9 mouse cellular contexts compared by ENCODE assay signal in genomic region chr9:118737601-118738137, GRCm38 (mm10).
DNase-seq lines count a peak whose midpoint lies in the region; ATAC-seq lines count a peak whose summit lies in the region.
"Had no signal": no experiment of that assay in that cellular context is flagged by ENCODE, and none has a peak within 500 bp of the region (broad histone marks: within the 10 kb centered on the region; RNA-seq: fewer than 3 reads in every experiment).

No protein-coding gene starts in this region.

- H3K4me3 ChIP-seq in midbrain, embryonic 10.5 days: no peak overlapping the region
- H3K4me3 ChIP-seq in forebrain, embryonic 13.5 days: no peak overlapping the region

- ATAC-seq in forebrain, embryonic 13.5 days: no peak

- H3K36me3 ChIP-seq in midbrain, embryonic 10.5 days: no peaks in the 10 kb centered on the region
- H3K36me3 ChIP-seq in forebrain, embryonic 13.5 days (ENCODE audit: poor library complexity, severe bottlenecking): no peaks in the 10 kb centered on the region

- H3K4me1 ChIP-seq in midbrain, embryonic 10.5 days: peaks cover 7% of the 10 kb centered on the region; the same call in 1 of the 2 replicates
- H3K4me1 ChIP-seq in forebrain, embryonic 13.5 days: no peaks in the 10 kb centered on the region

- WGBS in midbrain, embryonic 10.5 days: 78% methylated on average over 9 of the region's 9 CpGs
- 60% methylated on average over 9 of the region's 9 CpGs for WGBS in forebrain, embryonic 13.5 days

- H3K9me3 ChIP-seq in midbrain, embryonic 10.5 days (replicated peaks): no peaks in the 10 kb centered on the region
- no peaks in the 10 kb centered on the region for H3K9me3 ChIP-seq in forebrain, embryonic 13.5 days (replicated peaks)

- no peak overlapping the region for H3K4me2 ChIP-seq in forebrain, embryonic 13.5 days

- no peak overlapping the region for H3K9ac ChIP-seq in forebrain, embryonic 13.5 days

- H3K27ac ChIP-seq in midbrain, embryonic 10.5 days (replicated peaks): no peak overlapping the region
- H3K27ac ChIP-seq in forebrain, embryonic 13.5 days: no peak overlapping the region

- H3K27me3 ChIP-seq in midbrain, embryonic 10.5 days (ENCODE audit: low read depth, poor library complexity, severe bottlenecking): no peaks in the 10 kb centered on the region
- H3K27me3 ChIP-seq in forebrain, embryonic 13.5 days: no peaks in the 10 kb centered on the region

- peak; percentile 5 to 72 for DNase-seq in urinary bladder, adult 18-20 months (ENCODE audit: low spot score in 2 of 2)
- no peak for DNase-seq in urinary bladder, adult 2 months (ENCODE audit: low spot score)
- DNase-seq in heart, postnatal 4 days: peak; percentile 74
- peak; percentile 89 for DNase-seq in lung, postnatal 10 days
- DNase-seq in midbrain, embryonic 10.5 days (ENCODE audit: low spot score): no peak
- no peak for DNase-seq in embryo, embryonic 10.5 days (ENCODE audit: low spot score)
- no peak for DNase-seq in right cerebral cortex, adult 2 months (ENCODE audit: low spot score in 2 of 2)
- DNase-seq: cerebellum, adult 18-20 months had no signal

Comparison
In these comparisons a context has a peak if more than half of its experiments do, and no peak if none do; other contexts are left out.
1. DNase-seq: peak in urinary bladder, adult 18-20 months (2 of 2), heart, postnatal 4 days (single experiment) and lung, postnatal 10 days (single experiment); none in urinary bladder, adult 2 months (single experiment), midbrain, embryonic 10.5 days (single experiment), embryo, embryonic 10.5 days (single experiment) and right cerebral cortex, adult 2 months (0 of 2).